Mouse (Mus musculus): ENCODE results near the gene Ms4a13.
"Not testable (repeated sequence)": the region's sequence is repeated elsewhere in the genome, so short reads cannot be mapped to it uniquely, and the experiment has no call there.

Ms4a13 gene

DNA sequence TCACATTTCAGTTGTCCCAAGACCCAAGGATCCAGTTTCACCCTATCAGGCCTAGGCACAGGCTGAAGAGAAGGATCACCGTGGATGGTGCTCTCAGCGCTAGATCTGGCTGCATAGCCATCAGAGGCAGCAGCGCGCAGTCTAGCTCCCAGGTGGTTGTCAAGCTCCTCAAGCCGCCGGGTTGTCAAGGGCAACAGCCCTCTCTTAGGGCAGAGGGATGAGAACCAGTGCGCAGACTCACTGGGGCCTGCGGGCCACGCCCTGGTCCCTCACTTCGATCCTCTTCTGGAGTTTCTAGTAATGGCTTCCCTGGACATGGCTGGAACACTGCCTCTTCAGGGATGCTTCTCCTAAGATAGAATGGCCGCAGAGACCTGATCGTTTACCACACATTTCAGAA lies at the start of gene Ms4a13:
Ms4a13 (minus strand) TSS at position 192 of the 400 bp plus-strand sequence.
- no peak for DNase-seq (ENCODE audit: low spot score in 2 of 2)

DNA sequence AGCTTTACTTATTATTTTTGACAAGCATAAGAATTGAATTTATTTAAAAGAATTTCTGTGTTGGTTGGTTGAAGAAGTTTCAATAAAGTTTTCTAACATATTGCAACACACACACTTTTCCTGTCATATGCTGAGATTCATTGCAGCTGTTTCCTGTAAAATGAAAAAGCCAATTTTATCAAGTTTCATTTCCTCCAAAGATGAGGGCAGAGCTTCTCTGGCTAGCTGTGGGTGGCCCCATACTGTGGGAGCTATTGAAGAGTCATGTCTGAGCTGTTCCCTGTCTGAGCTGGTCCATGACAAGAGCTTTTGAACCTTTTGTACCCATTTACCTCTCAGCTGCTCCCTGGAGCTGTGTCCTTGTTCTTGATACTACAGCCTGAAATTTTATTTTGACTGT lies 47.7 kb upstream of the Ms4a13 start:
- DNase-seq (ENCODE audit: low spot score in 2 of 2), result no peak

DNA sequence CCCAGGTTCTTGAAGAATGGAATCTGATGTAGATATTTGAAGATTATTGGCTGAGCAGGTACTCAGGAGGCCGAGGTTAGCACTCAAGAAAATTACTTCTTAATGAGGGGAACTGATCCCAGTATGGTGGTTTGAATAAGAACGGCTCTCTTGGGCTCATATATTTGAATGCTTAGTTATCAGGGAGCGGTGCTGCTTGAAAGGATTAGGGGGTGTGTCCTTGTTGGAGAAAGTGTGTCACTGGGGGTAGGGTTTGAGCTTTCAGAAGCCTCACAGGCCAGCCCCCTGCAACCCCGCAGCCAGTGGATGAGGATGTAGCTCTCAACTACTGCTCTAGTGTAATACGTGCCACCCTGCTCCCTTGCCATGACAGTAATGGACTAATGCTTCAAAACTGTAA lies 46.0 kb upstream of the Ms4a13 start:
- no peak for DNase-seq (ENCODE audit: low spot score in 2 of 2)

DNA sequence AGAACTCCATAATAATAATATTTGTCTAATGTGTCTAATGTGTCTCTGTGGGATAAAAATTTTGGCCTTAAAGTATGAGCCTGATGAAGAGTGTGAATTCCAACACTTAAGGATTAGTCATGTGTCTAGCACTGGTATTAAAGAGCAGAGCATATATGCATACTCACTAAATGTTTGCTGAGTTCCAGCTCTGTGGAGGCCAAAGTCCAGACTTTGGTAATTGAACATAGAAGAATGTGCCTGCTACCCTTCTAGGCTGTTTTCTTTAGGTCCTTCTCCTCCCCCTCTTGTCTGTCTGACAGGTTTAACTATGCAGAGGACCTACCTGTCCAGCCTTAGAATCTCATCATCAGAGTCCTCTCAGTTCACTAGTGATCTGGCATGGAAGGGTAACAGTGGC lies 39.3 kb upstream of the Ms4a13 start:
- no peak for DNase-seq (ENCODE audit: low spot score in 2 of 2)

DNA sequence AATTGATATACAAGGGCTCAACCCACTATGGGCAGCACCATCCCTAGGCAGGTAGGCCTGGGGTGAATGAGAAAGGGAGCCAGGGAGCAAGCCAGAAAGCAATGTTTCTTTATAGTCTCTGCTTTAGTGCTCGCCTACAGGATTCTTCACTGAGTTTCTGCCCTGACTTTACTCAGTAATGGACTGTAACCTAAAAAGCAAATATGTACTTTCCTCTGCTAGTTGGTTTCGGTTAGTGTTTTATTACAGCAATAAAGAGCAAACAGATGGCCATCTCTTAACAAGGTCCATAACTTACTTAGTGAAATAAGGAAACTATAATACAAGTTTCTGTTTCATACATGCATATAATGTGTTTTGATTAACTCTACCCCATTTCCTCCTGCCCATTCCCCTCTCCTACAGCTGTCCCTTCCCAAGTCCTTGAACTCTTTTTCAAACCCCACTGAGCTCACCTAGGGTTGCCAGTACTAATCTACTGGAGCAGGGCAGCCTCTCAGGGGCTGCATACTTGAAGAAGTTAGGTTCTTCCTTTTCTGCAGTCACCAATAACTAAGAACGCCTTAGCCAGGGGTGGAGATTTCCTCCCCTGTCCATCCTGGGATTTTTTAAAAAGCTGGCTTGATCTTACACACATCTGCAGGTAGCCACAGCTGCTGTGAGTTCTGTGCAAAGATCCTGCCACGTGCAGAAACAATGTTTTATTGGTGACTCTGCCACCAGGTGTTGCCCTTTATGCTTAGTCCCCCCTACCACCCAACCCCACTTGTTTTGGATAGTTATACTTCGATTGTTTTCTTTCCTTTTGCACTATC lies 38.6 kb upstream of the Ms4a13 start:
- no peak for DNase-seq (ENCODE audit: low spot score in 2 of 2)

DNA sequence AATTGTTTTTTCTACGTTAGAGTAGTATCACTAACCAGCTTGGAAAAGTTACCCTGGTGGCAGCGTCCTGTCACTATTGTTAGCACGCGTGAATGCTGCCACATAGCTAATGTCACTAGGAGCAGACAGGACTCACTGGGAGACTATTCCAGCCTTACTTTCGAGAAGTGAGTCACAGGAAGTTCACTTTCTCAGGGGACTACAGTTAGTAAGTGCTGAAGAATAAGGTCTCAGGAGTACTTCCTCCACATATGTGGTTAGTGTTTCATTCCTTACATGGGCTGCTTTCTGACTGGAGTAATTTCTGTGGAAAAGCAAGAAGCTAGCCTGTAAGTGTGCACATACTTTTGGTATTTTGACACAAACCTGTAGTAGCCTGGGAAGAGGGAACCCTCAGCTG lies 37.7 kb upstream of the Ms4a13 start:
- DNase-seq (ENCODE audit: low spot score in 2 of 2), result no peak

DNA sequence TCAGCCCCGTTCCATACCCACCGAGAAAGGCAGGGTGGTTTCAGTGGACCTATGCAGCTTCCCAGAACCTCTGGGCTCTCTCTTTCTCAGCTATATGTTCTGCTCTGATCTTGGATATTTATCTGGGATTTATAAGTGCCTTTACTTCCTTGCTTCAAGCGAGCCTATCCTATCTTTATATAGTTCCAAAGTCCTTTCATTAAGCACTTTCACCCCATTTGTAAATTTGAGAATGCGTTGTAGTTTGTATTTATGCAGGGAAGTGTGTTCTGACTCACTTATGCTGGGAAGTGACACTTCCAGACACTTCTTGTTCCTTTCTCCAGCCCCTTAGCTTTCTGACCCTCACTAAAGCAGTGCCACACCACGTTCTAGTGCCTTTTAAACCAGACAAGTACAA lies 35.8 kb upstream of the Ms4a13 start, which contains the start of gene Ms4a12:
Ms4a12 (minus strand) TSS at position 101 of the 400 bp plus-strand sequence.
- DNase-seq (ENCODE audit: low spot score in 2 of 2), result no peak

DNA sequence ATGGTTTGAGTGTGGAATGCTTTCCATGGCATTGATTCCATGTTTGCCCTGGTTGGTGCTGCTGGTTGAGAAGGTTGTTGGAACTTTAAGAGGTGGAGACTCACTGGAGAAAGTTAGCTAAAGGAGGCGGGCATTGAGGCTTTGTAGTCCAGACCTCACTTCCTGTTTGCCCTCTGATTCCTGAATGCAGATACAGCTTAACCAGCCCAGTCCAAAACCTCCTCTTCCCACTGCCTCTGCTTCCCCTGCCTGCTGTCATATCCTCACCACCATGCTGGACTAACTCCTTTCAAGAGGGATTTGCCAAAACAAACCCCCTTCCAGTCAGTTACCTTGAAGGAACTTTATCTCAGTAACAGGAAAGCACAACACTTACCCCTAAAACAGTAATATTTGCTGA lies 4.0 kb downstream of the Ms4a13 start:
- DNase-seq (ENCODE audit: low spot score in 2 of 2), result no peak

DNA sequence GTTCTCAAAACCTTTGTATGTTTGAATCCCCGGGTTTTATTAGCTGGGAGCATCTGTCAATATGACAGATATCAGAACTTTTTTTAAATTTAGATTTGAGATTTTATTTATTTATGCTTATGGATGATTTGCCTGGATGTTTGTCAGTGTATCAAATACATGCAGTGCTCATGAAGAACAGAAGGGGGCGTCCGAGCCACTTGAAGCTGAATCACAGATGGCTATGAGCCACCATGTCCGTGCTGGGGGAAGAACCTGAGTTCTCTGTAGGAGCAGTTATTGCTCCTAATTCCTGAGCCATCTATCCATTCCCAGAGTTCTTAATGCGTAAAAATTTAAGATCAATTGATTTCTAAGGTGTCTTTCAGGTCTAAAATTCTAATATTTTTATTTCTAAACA lies 12.4 kb downstream of the Ms4a13 start:
- DNase-seq (ENCODE audit: low spot score in 2 of 2), result peak; percentile 14 to 50

DNA sequence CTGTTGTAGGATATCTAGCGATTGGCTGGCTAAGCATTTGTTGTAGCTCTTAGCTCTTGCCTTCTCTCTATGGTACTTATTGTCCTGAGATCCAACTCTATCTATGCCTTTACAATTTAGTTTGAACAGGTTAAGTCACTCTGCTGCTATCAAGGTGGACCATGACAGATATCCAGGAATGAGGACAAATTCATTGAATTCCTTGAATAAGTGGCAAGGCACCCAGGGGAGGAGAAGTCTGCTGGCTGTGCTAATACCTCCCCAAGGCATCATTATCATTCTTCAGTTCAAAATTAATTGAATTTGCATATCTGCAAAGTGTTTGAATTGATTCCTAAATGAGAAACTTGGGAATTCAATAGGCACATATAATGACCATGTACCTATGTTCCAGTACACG lies 19.1 kb downstream of the Ms4a13 start:
- DNase-seq (ENCODE audit: low spot score in 2 of 2), result no peak

DNA sequence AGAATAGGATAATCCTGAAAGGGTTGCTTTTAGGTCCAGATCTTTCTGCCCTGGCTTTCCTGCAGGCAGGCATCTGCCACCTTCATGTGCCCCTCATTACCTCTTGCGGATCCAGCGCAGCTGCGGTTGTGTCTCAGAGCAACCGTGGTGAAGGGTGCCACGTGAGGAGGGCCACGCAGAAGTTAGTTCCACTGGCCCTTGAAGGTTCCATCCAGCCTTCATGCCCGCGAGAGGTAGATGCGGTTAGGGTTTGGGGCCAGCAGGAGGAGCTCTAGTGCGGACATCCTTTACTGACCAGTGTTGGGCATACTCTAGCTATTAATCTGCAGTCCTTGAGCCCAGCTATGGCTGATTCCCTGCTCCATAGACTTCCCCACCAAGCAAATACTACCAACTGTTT lies 31.4 kb downstream of the Ms4a13 start, which contains the start of gene 1700025F22Rik:
1700025F22Rik (minus strand) TSS at position 149 of the 400 bp plus-strand sequence.
- DNase-seq (ENCODE audit: low spot score in 2 of 2), result peak; percentile 25 to 26

DNA sequence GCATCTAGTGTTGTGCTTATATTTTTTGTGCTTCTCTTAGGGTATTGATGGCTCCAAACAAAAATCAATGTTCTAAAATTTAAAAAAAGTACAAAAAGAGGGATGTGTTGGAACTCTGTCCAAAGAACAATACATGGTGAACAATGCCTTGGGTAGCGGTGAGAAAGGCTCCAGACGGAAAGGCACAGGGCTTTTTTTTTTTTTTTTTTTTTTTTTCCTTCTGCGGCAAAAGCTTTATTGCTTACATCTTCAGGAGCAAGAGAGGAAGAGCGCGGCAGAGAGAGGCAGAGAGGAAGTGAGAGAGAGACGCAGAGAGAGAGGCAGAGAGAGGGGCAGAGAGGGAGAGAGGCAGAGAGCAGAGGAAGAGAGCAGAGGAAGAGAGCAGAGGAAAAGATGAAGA lies 38.6 kb downstream of the Ms4a13 start:
- not testable (repeated sequence) for DNase-seq (ENCODE audit: low spot score in 2 of 2)

DNA sequence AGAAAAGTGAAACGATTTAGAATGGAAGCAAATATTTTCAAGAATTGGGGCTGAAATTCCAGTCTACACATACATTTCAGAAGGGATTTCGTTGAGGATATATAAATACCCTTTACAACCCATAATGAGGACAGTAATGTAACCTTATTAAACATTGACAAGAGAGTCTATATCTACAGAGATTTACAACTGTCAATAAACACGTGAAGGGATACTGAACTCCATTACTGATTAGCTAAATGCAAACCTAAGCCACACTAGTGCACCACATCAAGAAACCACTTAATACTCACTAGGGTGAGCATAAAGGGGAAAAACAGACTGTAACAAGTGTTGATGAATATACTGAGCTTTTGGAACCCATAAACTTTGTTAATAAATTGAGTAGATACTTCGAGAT lies 61.2 kb downstream of the Ms4a13 start:
- DNase-seq (ENCODE audit: low spot score in 2 of 2), result no peak

DNA sequence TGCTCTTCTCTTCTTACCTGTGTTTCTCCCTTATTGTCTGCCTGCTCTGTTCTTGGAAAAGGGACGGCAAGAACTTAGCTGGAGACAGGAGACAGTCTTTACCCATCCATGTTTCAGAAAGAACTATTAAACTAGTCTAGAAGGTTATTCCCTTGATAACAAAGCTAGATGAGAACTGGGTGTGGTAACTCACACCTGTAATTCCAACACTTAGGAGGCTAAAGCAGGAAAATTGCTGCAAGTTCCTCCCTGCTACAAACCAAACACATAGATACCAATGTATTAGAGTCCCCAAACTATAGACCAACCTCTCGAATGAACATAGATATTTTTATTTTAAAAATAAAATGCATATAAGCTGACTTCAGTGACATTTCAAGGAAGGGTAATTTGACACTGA lies 61.7 kb downstream of the Ms4a13 start:
- no peak for DNase-seq (ENCODE audit: low spot score in 2 of 2)

DNA sequence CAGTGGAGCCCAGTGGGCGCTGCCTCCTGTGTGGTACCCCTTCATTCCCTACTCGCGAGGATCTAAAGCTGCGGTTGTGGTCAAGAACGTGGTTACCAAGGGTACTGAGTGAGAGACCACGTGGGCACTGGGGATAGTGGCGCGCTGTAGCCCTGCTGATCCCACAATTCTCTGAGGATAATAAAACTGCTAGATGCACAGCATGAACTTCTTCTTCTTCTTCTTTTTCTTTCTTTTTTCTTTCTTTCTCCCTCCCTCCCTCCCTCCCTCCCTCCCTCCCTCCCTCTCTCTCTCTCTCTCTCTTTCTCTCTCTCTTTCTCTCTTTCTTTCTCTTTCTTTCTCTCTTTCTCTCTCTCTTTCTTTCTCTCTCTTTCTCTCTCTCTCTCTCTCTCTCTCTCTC lies 65.8 kb downstream of the Ms4a13 start, which contains the start of gene 1700017D01Rik:
1700017D01Rik (minus strand) TSS at position 101 of the 400 bp plus-strand sequence.
- DNase-seq (ENCODE audit: low spot score in 2 of 2), result not testable (repeated sequence)

DNA sequence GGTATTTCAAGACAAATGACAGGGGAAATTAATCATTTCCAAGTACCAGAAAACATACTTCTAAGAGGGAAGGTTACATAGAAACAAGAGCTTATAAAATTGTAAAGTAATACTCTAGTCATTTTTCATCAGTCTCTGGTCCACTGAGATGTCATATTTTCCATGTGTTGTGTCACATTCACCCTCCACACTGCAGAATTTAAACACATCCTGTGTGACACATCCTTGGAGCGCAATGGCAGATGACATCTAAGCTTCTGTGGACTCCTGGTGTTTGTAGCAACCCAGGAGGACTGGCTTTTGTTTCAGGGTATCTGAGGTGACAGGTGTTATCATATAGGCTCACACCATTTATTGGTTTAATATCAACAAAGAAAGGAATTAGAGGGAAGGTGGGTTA lies 66.8 kb downstream of the Ms4a13 start:
- DNase-seq (ENCODE audit: low spot score in 2 of 2), result no peak

DNA sequence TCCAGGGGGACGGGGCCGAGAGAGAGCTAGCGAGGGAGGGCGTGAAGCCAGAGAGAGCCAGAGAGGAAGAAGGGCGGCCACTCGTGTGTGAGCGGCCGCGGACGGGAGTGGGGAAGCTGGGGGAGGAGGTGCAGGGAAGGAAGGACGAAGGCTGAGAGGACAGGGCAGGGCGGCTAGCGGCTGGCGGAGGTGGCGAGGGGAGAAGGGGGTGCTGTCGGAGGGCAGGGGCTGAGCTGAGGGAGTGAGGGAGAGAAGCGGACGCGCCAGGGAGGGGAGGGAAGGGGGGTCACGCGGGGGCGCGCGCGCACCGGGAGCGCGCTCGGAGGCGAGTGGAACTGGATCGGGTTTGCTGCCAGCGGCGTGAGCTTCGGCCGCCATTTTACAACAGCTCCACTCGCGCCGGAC lies 75.5 kb downstream of the Ms4a13 start:
- not testable (repeated sequence) for DNase-seq (ENCODE audit: low spot score in 2 of 2)

Measured in spleen, postnatal 14 days (tissue).